Mouse (Mus musculus) hindbrain, embryonic 12.5 days (tissue): Measurements from ENCODE around the gene Acot7. TPM values are rescaled to one million over a fixed set of nuclear protein-coding genes. Genes with fewer than 3 reads are reported as not detected.
"Not testable (repeated sequence)": the region's sequence is repeated elsewhere in the genome, so short reads cannot be mapped to it uniquely, and the experiment has no call there.

Experiments used
- ATAC-seq: fragments of 200-750 bp; cut with Nextera tagmentation; 2 replicates; pipeline ENCODE4 v1.8.0; 2017; ENCODE audit warnings: moderate TSS enrichment; ENCODE audit not compliant: low FRiP score
- H3K27ac ChIP-seq: fragments of 300-500 bp; sonication (generic); 2 replicates; pipeline ENCODE4 v1.5.1; 2016; ENCODE audit warnings: mild to moderate bottlenecking
- H3K27me3 ChIP-seq: fragments of 300-500 bp; sonication (generic); 2 replicates; pipeline ENCODE4 v1.6.1; 2016; ENCODE audit warnings: mild to moderate bottlenecking
- H3K36me3 ChIP-seq: fragments of 300-500 bp; sonication (generic); 2 replicates; pipeline ENCODE4 v1.6.1; 2016; ENCODE audit warnings: mild to moderate bottlenecking
- H3K4me1 ChIP-seq: fragments of 300-500 bp; sonication (generic); 2 replicates; pipeline ENCODE4 v1.6.1; 2016
- H3K4me2 ChIP-seq: fragments of 300-500 bp; sonication (generic); replicated peaks from 2 replicates; pipeline ENCODE4 v1.6.1; 2016; ENCODE audit warnings: mild to moderate bottlenecking
- H3K4me3 ChIP-seq: fragments of 300-500 bp; sonication (generic); 2 replicates; pipeline ENCODE4 v1.5.1; 2016; ENCODE audit warnings: mild to moderate bottlenecking
- H3K9ac ChIP-seq: fragments of 300-500 bp; sonication (generic); 2 replicates; pipeline ENCODE4 v1.6.1; 2016; ENCODE audit warnings: mild to moderate bottlenecking, moderate library complexity
- H3K9me3 ChIP-seq: fragments of 300-500 bp; sonication (generic); replicated peaks from 2 replicates; pipeline ENCODE4 v1.6.1; 2016; ENCODE audit warnings: mild to moderate bottlenecking
- WGBS: fragments of 180-500 bp; shearing (Covaris S2); methylation state at CpG from one replicate; pipeline ENCODE4 v1.1.7; 2016; 5-methylcytosine and 5-hydroxymethylcytosine counted together
- polyA plus RNA-seq: library from polyadenylated mRNA; unstranded; fragments of >200 nt; fragmentation: Nextera tagmentation; extraction: Ambion mirVana; gene quantifications from 2 replicates; pipeline ENCODE4 v1.2.1, GENCODE M21; 2016

Acot7 gene
- polyA plus RNA-seq, 1 experiment from 2014 or later = 132 TPM

DNA sequence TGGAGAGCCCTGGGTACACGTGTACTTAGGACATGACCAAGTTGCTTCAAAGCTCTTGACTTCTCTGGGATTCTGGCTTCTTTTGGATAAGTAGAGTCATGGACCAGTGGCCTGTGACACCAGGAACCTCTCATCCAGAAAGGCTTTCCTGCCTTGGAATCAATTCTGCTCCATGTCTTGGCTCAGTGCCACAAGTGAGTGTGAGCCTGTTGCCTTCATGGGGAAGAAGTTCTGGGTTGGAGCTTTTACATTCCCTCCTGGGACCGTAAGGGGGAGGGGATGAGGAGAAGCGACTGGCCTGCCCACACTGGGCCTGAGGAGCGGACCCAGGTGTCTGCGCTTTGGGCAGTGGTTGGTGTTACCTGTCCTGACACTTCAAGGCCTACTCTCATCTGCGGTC lies 44.2 kb downstream of the Acot7 start:
- Histone ChIP-seq H3K4me3 (no peak overlapping the region), H3K9me3 (no peaks in the 10 kb centered on the region), H3K9ac (no peak overlapping the region), H3K27me3 (peaks cover 52% of the 10 kb centered on the region), H3K36me3 (no peaks in the 10 kb centered on the region), H3K4me1 (peaks cover 20% of the 10 kb centered on the region), H3K4me2 (no peak overlapping the region), H3K27ac (0 out of 2 replicates have a peak overlapping the region, but pooled peaks have one; percentile 48)
- ATAC-seq = peak; percentile 1; the same call in 1 of the 2 replicates
- WGBS = 84% methylated on average over 6 of the region's 6 CpGs

DNA sequence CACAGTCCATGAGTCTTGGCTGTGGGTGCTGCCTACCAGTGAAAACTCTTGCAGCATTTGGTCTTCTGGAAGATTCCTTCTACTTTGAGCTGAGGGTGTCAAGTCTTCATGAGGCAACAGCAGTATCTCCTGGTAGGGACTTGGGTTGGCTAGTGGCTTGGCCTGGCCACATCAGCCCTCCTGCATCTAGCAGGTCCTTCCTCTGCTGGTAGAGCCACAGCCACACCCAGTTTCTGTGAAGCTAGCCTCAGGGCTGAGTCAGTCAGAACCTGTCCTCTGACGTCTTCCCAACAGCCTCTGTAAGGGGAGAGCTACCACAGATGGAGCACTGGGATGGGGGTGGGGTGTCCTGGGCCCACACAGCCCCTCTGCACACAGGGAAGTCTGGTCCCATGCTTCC lies 44.6 kb downstream of the Acot7 start:
- Histone ChIP-seq H3K27ac (no peak overlapping the region), H3K27me3 (peaks cover 48% of the 10 kb centered on the region), H3K4me3 (no peak overlapping the region), H3K9me3 (no peaks in the 10 kb centered on the region), H3K9ac (no peak overlapping the region), H3K36me3 (no peaks in the 10 kb centered on the region), H3K4me2 (no peak overlapping the region), H3K4me1 (peaks cover 20% of the 10 kb centered on the region)
- no peak for ATAC-seq
- 62% methylated on average over 1 of the region's 1 CpGs for WGBS

DNA sequence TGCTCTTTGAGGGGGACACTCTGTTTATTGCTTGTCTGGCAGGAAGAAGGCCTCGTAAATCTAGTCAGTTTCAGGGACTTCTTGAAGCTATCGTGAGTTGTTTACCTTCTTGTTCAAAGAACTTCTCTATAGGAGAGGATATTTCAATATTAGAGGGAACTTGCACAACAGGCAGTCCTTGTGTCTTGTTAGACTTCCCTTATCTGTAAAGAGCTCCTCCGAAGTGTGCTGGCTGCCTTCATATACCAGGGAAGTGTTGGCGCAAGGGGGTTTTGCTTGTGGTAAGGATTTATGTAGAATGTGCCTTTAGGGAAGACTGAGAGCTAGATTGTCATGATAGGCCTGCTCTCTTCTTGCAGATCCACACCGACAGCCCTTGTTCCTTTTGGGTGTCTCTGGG lies 46.2 kb downstream of the Acot7 start:
- Histone ChIP-seq H3K4me1 (peaks cover 20% of the 10 kb centered on the region), H3K9me3 (no peaks in the 10 kb centered on the region), H3K36me3 (no peaks in the 10 kb centered on the region), H3K4me2 (no peak overlapping the region), H3K27me3 (peaks cover 35% of the 10 kb centered on the region), H3K4me3 (no peak overlapping the region), H3K27ac (no peak overlapping the region), H3K9ac (no peak overlapping the region)
- WGBS = 88% methylated on average over 5 of the region's 5 CpGs
- no peak for ATAC-seq

DNA sequence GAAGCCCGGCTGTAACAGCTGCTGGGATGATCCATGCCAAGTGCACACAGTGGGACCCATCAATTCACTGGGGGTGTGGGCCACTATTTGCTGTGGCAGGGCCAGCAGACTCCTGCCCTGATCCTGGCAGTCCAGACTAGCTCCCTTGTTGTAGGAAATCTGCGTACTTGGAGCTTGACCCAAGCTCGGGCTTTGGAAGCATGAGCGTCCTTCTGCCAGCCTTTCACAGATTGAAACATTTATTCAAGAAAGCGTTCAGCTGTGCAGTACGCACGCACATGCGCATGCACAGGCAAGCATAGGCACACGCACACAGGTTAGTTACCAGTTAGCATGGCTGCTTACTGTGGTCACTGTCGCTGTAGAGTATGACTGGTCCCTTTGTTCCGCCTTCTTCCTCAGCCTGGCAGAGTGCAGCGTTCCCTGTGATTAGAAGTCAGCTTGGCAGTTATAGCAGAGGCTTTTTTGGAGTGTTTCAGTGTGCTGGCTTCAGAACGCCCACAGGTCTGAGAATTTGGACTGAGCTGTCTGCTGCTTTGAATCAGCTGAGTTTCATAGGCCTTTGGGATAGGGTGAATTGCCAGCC lies 49.1 kb downstream of the Acot7 start:
- WGBS = 79% methylated on average over 13 of the region's 13 CpGs

DNA sequence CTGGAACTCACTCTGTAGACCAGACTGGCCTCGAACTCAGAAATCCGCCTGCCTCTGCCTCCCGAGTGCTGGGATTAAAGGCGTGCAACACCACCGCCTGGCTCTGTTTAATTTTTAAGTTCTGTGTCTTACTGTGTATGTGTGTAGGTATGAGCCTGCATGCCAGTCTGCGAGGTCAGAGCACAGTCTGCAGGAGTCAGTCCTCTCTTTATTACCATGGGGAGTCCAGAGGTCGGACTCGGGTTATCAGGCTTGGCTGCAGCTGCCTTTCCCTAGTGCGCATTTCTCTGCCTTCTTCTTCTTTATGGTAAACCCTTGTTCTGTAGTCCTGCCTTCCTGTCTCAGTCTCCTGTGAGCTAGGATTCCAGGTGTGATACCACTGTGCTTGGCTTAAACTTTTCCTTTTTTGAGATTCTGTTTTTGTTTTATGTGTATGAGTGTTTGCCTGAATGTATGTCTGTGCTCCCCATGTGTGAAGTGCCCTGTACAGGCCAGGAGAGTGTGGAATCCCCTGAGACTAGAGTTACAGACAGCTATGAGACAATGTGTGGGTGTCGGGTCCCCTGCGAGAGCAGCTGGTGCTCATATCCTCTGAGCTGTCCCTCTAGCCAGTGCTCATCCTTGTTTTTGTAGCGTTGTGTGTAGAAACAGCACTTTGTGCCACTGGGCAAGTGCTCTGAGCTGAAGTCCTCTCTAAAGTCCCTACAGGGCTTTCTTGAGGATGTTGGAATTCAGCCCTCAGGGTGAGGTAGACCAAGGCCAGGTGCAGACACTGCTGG lies 50.0 kb downstream of the Acot7 start:
- no peaks in the 10 kb centered on the region for H3K9me3 ChIP-seq

More for the DNA sequence above, 49.1 kb downstream of the Acot7 start:
- no peak for ATAC-seq
- no peak overlapping the region for H3K4me2 ChIP-seq
- H3K4me3 ChIP-seq = no peak overlapping the region
- H3K36me3 ChIP-seq = peaks cover 16% of the 10 kb centered on the region; the same call in 1 of the 2 replicates
- H3K27me3 ChIP-seq = peaks cover 31% of the 10 kb centered on the region
- H3K4me1 ChIP-seq = peaks cover 9% of the 10 kb centered on the region
- H3K27ac ChIP-seq = no peak overlapping the region
- no peak overlapping the region for H3K9ac ChIP-seq
- no peaks in the 10 kb centered on the region for H3K9me3 ChIP-seq

DNA sequence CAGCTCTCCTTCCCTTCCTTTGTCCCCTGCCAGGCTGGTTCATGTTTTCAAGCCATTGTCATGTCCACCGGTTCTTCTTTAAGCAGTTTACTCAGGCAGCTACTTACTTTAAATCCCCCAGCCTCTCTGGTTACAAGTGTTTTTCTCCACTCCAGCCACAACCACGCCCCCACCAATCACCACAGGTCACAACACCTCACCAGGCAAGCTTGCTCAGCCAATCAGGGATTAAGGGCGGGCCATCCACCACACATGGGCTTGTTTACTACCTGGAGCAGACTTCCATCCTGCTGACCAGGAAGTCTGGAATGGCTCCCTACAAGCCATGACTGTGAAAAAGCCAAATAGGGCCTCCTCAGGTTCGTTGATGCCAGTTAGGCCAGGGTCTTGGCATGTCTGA lies 52.4 kb downstream of the Acot7 start:
- H3K9me3 ChIP-seq, H3K4me1 ChIP-seq, H3K4me2 ChIP-seq, H3K27ac ChIP-seq, ATAC-seq, H3K27me3 ChIP-seq, H3K4me3 ChIP-seq, H3K9ac ChIP-seq: not testable (repeated sequence)
- 53% methylated on average over 4 of the region's 4 CpGs for WGBS
- H3K36me3 ChIP-seq = peaks cover 16% of the 10 kb centered on the region; the same call in 1 of the 2 replicates

More for the DNA sequence above, 50.0 kb downstream of the Acot7 start:
- Histone ChIP-seq H3K4me2 (no peak overlapping the region), H3K4me3 (no peak overlapping the region), H3K27ac (no peak overlapping the region), H3K36me3 (peaks cover 16% of the 10 kb centered on the region; the same call in 1 of the 2 replicates), H3K27me3 (peaks cover 23% of the 10 kb centered on the region), H3K9ac (no peak overlapping the region), H3K4me1 (peaks cover 3% of the 10 kb centered on the region; the same call in 1 of the 2 replicates)
- no peak for ATAC-seq
- 80% methylated on average over 12 of the region's 12 CpGs for WGBS

DNA sequence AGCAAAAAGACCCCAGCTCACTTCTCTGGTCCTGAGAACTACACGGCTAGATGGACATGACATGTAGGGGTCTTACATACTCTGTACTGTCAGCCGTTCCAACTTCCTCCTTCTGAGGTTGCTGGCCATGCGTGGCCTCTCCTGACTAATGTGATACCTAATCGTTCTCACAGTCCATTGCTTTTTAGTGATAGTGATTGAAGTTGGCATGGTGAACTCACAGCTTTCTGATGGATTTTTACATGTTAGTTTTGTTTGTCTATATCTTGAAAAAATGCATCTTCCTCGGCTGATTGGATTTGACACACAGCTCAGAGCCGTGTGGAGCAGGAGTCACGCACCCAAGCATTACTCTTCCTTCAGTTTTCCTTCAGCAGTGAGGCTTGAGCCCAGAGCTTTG lies 53.4 kb downstream of the Acot7 start:
- peaks cover 16% of the 10 kb centered on the region; the same call in 1 of the 2 replicates for H3K36me3 ChIP-seq
- ATAC-seq = no peak
- H3K27me3 ChIP-seq = peaks cover 3% of the 10 kb centered on the region
- H3K4me1 ChIP-seq = peaks cover 3% of the 10 kb centered on the region; the same call in 1 of the 2 replicates
- 85% methylated on average over 7 of the region's 7 CpGs for WGBS
- H3K9ac ChIP-seq = no peak overlapping the region
- H3K9me3 ChIP-seq = no peaks in the 10 kb centered on the region
- H3K4me3 ChIP-seq = no peak overlapping the region
- H3K4me2 ChIP-seq = no peak overlapping the region
- no peak overlapping the region for H3K27ac ChIP-seq

DNA sequence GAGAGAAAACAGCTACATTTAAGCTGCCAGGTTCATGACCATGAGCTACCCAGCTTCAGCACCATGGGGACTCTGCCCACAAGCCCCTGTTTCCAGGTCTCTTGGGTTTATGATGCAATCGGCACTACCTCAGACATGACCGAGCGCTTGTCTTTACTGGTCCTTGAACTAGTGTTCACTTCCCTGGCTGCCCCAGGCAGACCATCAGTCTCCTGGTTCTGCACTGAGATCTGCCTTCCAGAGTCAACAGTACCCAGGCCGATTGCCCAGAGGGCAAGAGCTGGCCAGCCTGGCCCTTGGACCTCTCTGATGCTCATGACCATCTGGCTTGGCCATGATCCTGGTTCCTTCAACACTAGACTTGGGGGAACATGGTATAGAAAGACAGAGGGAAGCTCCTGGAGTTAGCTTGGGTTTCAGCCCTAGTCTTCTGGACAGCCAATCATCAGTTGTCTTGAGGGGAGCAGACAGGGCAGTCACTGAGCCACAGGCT lies 54.5 kb downstream of the Acot7 start:
- no peak overlapping the region for H3K4me2 ChIP-seq
- no peak overlapping the region for H3K9ac ChIP-seq
- H3K4me3 ChIP-seq = no peak overlapping the region
- H3K27me3 ChIP-seq = peaks cover 3% of the 10 kb centered on the region
- peaks cover 17% of the 10 kb centered on the region; the same call in 1 of the 2 replicates for H3K36me3 ChIP-seq
- H3K27ac ChIP-seq = no peak overlapping the region
- H3K4me1 ChIP-seq = peaks cover 3% of the 10 kb centered on the region; the same call in 1 of the 2 replicates
- no peak for ATAC-seq
- WGBS = 93% methylated on average over 4 of the region's 4 CpGs
- H3K9me3 ChIP-seq = no peaks in the 10 kb centered on the region

DNA sequence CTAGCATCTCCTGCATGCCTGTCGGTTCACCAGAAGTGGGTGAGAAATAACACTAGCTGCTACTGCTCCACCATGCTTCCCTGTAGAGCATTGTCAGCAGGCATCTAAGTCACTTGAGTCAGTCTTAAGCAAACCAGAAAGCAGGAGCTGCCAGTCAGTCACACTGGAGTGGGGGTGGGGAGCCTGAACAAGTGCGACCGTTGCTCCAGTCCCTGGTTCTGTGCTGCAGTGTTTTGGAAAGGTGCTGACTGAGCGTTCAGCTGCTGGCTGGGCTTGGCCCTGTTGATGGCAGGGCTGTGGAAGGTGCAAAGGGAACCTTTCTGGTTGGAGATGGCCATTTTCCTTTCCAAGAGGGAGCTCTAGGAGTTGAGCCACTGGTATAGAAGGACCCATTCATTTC lies 62.0 kb downstream of the Acot7 start:
- Histone ChIP-seq H3K4me1 (peaks cover under 1% of the 10 kb centered on the region), H3K4me2 (no peak overlapping the region), H3K9ac (no peak overlapping the region), H3K4me3 (no peak overlapping the region), H3K9me3 (no peaks in the 10 kb centered on the region), H3K27ac (no peak overlapping the region), H3K27me3 (no peaks in the 10 kb centered on the region), H3K36me3 (peaks cover 23% of the 10 kb centered on the region; the same call in 1 of the 2 replicates)
- ATAC-seq = no peak
- WGBS = 59% methylated on average over 4 of the region's 4 CpGs

DNA sequence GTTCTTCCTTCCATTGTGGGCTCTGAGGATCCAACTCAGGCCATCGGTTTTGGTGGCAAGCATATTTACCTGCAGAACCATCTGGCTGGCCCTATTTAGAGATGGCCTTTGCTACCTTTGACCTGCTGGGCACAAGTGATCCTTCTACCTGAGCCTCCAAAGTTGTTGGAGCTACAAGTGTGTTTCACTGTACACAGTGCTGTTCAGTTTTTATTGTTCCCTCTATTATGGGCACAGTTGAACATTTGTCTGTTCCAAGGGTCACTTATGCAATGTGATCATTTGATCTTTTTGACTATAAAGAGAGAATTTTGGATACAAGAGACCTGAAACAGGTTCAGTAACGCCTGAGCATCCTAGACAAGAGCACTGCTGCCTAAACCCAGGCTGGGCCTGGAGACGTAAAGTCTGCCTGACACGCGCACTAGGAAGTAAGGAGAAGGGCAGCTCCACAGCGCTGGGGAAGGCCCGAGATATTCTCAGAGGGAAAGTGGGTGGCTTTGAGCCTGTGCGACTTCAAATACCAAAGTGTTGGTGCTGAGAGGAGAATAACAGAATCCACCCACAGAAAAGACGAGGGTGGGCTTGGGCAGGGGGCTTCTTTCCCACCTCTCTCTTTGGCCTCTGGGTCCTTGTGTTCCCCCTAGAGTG lies 65.4 kb downstream of the Acot7 start:
- H3K27ac ChIP-seq = no peak overlapping the region
- H3K9me3 ChIP-seq = no peaks in the 10 kb centered on the region
- no peak overlapping the region for H3K9ac ChIP-seq
- peaks cover 3% of the 10 kb centered on the region for H3K4me1 ChIP-seq
- peaks cover 19% of the 10 kb centered on the region; the same call in 1 of the 2 replicates for H3K36me3 ChIP-seq
- no peaks in the 10 kb centered on the region for H3K27me3 ChIP-seq
- 90% methylated on average over 9 of the region's 9 CpGs for WGBS
- no peak for ATAC-seq
- no peak overlapping the region for H3K4me3 ChIP-seq
- H3K4me2 ChIP-seq = no peak overlapping the region

DNA sequence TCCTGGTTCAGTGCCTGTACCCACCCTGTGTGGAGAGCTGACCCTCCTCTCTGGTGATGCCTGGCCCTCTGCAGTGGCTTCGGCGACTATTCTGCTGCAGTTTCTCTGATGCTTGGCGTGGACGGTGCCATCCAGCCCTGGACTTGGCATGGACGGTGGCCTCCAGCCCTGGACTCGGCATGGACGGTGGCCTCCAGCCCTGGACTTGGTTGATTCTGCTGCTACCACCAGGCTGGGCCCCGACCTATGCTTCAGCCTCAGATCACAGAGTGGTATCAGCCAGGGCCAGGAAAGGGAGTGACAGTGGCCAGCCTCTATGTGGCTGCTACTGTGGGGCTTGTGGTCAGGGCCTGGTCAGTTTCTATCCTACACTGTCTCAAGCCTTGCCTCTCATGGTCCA lies 66.0 kb downstream of the Acot7 start:
- Histone ChIP-seq H3K9me3 (no peaks in the 10 kb centered on the region), H3K27me3 (no peaks in the 10 kb centered on the region), H3K4me1 (peaks cover 3% of the 10 kb centered on the region), H3K36me3 (peaks cover 19% of the 10 kb centered on the region; the same call in 1 of the 2 replicates), H3K4me3 (no peak overlapping the region), H3K27ac (no peak overlapping the region), H3K9ac (no peak overlapping the region), H3K4me2 (no peak overlapping the region)
- WGBS = 91% methylated on average over 8 of the region's 8 CpGs
- no peak for ATAC-seq
